Mouse (Mus musculus) heart, postnatal 0 days (tissue): ENCODE measurements around the gene Kit. TPM values are rescaled to one million over a fixed set of nuclear protein-coding genes. Genes with fewer than 3 reads are reported as not detected.

Experiments
- ATAC-seq: fragments of 200-750 bp; cut with Nextera tagmentation; 2 replicates; pipeline ENCODE4 v1.8.0; 2017; ENCODE audit warnings: low read depth, moderate number of reproducible peaks, moderate library complexity; ENCODE audit not compliant: insufficient read depth
- DNase-seq: peaks from one replicate; pipeline ENCODE4 v3.0.0-alpha.2; 2016; ENCODE audit warnings: low spot score
- H3K27ac ChIP-seq: fragments of 300-500 bp; sonication (generic); 2 replicates; pipeline ENCODE4 v1.5.1; 2014; ENCODE audit warnings: low read depth, mild to moderate bottlenecking
- H3K27me3 ChIP-seq: fragments of 300-500 bp; sonication (generic); 2 replicates; pipeline ENCODE4 v1.6.1; 2014; ENCODE audit warnings: low read length, mixed read lengths; ENCODE audit not compliant: control insufficient read depth, insufficient read depth
- H3K36me3 ChIP-seq: fragments of 300-500 bp; sonication (generic); replicated peaks from 2 replicates; pipeline ENCODE4 v1.6.1; 2014; ENCODE audit warnings: low read length, mixed read lengths; ENCODE audit not compliant: control insufficient read depth, insufficient read depth
- H3K4me1 ChIP-seq: fragments of 300-500 bp; sonication (generic); 2 replicates; pipeline ENCODE4 v1.6.1; 2014; ENCODE audit warnings: antibody characterized with exemption; ENCODE audit not compliant: control insufficient read depth, insufficient read depth
- H3K4me2 ChIP-seq: fragments of 300-500 bp; sonication (generic); 2 replicates; pipeline ENCODE4 v1.6.1; 2014; ENCODE audit warnings: low read depth, mild to moderate bottlenecking, low read length, moderate library complexity
- H3K4me3 ChIP-seq: fragments of 300-500 bp; sonication (generic); 2 replicates; pipeline ENCODE4 v1.5.1; 2014; ENCODE audit warnings: low read depth, low read length
- H3K9ac ChIP-seq: fragments of 300-500 bp; sonication (generic); replicated peaks from 2 replicates; pipeline ENCODE4 v1.6.1; 2014; ENCODE audit warnings: low read depth, low read length, mixed read lengths
- H3K9me3 ChIP-seq: fragments of 300-500 bp; sonication (generic); replicated peaks from 2 replicates; pipeline ENCODE4 v1.6.1; 2016; ENCODE audit warnings: low read length; ENCODE audit not compliant: control insufficient read depth
- CTCF ChIP-seq: IDR thresholded peaks from 2 replicates; pipeline ENCODE4 v1.5.1; 2016; ENCODE audit warnings: antibody characterized with exemption, control low read depth, low read depth
- EP300 ChIP-seq: IDR thresholded peaks from 2 replicates; pipeline ENCODE4 v1.6.1; 2016; ENCODE audit warnings: antibody characterized with exemption, low read depth
- WGBS: fragments of 180-500 bp; shearing (Covaris S2); extraction: QIAGEN DNeasy Blood & Tissue Kit; methylation state at CpG from one replicate; pipeline ENCODE4 v1.1.7; 2014; 5-methylcytosine and 5-hydroxymethylcytosine counted together
- polyA plus RNA-seq: library from polyadenylated mRNA; unstranded; fragments of >200 nt; fragmentation: Nextera tagmentation; extraction: Ambion mirVana; gene quantifications from 2 replicates; pipeline ENCODE4 v1.2.1, GENCODE M21; 2015
- total RNA-seq: library from RNA; depleted of rRNA; stranded (reverse); fragments of >200 nt; gene quantifications from 2 replicates; pipeline ENCODE4 v1.2.3, GENCODE M21; 2014; ENCODE audit warnings: low replicate concordance

Kit gene
- total and polyA plus RNA-seq, 2 experiments from 2014 or later = 4.9 to 14.9 TPM

DNA sequence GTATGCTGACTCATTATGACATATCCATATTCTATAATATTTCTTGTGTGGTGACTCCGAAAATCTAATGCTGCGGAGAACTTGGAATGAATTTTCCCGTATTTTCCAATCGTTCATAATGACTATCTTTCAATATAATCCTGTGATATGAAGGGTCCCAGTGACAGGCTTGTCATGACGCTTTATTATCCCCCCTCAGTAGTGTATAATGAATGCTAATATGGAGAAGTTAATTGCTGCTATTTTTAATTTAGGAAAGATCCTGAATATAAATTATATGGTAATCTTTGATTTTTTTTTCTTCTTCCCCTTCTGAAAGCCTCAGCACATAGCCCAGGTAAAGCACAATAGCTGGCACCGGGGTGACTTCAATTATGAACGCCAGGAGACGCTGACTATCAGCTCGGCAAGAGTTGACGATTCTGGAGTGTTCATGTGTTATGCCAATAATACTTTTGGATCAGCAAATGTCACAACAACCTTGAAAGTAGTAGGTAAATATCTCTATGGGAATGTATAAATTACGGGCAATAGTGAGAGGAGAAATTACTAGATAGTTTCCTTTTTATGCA, 40.4 kb downstream of the Kit start:
- no peak overlapping the region for H3K4me3 ChIP-seq
- no peaks in the 10 kb centered on the region; the same call in 1 of the 2 replicates for H3K4me1 ChIP-seq
- ATAC-seq (no peak), DNase-seq (no peak)
- H3K9me3 ChIP-seq = no peaks in the 10 kb centered on the region
- no peak for TF ChIP-seq EP300
- no peaks in the 10 kb centered on the region for H3K36me3 ChIP-seq
- WGBS = 90% methylated on average over 11 of the region's 11 CpGs
- H3K27ac ChIP-seq = no peak overlapping the region
- H3K27me3 ChIP-seq = no peaks in the 10 kb centered on the region
- H3K9ac ChIP-seq = no peak overlapping the region
- H3K4me2 ChIP-seq = no peak overlapping the region

DNA sequence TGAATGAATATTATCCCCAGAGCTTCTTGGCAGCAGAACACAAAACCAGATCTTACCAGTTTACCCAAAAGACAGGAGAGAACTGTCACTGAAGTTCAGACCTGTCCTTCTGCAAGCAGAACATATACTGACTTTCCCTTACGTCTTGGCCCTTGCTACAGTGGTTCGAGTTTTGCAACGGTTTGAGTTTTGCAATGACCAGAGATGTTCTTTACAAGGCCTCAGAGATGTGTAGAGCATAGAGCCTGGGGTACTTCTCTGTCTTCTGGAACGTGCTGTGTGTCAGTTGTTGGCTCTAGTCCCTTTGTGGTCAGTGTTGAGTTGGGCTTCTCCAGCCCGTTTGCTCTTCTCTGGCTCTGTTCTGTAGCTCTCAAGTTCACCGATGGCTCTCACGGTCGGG, 40.9 kb downstream of the Kit start:
- Histone ChIP-seq H3K4me2 (no peak overlapping the region), H3K9ac (no peak overlapping the region), H3K27ac (no peak overlapping the region), H3K36me3 (no peaks in the 10 kb centered on the region), H3K27me3 (no peaks in the 10 kb centered on the region), H3K9me3 (no peaks in the 10 kb centered on the region), H3K4me3 (no peak overlapping the region), H3K4me1 (no peaks in the 10 kb centered on the region)
- DNase-seq (no peak), ATAC-seq (no peak)
- TF ChIP-seq CTCF (no peak), EP300 (no peak)
- 81% methylated on average over 8 of the region's 8 CpGs for WGBS

DNA sequence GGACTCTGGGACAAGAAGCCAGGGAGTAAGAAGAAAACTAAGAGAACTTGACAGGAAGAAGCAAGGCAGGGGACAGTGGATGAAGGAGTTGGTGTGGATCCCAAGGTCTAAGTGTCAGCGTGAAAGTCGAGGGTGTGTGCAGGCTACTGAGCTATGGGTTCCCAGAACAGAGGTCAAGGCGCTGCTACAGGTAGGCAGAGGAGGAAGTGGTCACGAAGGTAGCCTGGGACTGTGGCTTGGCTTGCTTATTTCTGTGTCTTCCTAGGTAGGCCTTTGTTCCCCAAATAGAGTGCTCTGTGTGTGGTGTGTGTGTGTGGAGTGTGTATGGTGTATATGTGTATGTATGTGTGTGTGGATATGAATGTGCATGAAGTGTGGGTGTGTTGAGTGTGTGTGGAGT, 47.7 kb downstream of the Kit start:
- no peak for ATAC-seq
- no peak overlapping the region for H3K27ac ChIP-seq
- H3K9me3 ChIP-seq = no peaks in the 10 kb centered on the region
- no peak overlapping the region for H3K4me2 ChIP-seq
- H3K27me3 ChIP-seq = no peaks in the 10 kb centered on the region
- TF ChIP-seq CTCF (no peak), EP300 (no peak)
- H3K36me3 ChIP-seq = no peaks in the 10 kb centered on the region
- WGBS = 87% methylated on average over 4 of the region's 4 CpGs
- H3K9ac ChIP-seq = no peak overlapping the region
- no peak overlapping the region for H3K4me3 ChIP-seq
- no peaks in the 10 kb centered on the region for H3K4me1 ChIP-seq
- no peak for DNase-seq

DNA sequence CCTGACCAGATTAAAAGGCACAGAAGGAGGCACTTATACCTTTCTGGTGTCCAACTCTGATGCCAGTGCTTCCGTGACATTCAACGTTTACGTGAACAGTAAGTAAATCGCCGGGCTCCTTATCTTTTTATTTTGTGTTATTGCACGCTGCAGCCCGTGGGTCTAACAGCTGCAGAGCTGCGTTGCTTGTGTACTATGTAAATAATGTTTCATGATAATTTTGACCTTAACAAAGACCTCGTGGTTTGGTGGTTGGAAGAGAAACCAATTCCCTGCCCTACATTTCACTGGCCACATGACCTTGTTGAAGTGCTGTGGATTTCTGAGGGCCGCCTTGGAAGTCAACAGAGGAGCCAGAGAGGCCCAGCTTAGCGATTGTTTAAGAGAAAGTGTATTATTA, 48.3 kb downstream of the Kit start:
- 77% methylated on average over 11 of the region's 11 CpGs for WGBS
- no peak for TF ChIP-seq EP300
- no peak for TF ChIP-seq CTCF
- Histone ChIP-seq H3K4me3 (no peak overlapping the region), H3K9me3 (no peaks in the 10 kb centered on the region), H3K4me2 (no peak overlapping the region), H3K4me1 (no peaks in the 10 kb centered on the region), H3K9ac (no peak overlapping the region), H3K27me3 (no peaks in the 10 kb centered on the region), H3K27ac (no peak overlapping the region), H3K36me3 (no peaks in the 10 kb centered on the region)
- ATAC-seq (no peak), DNase-seq (no peak)

DNA sequence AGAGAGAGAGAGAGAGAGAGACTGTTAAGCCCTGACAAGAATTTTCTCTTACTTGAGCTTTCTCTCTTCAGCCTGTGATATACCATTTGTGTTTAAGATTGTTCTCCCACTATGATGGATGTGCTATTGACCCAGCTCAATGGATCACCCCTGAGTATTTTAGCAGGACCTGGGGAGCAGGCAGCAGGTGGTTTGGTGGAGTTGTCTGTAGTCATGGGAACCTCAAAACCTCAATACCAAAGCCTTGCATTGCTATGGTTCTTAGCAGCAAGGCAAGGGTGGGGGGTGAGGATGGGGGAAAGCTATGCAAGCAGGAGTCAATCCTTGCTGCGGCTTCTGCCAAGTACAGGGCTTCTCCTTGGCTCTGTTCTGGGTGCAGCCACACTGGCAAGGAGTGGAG, 48.8 kb downstream of the Kit start:
- WGBS = 84% methylated on average over 1 of the region's 1 CpGs

DNA sequence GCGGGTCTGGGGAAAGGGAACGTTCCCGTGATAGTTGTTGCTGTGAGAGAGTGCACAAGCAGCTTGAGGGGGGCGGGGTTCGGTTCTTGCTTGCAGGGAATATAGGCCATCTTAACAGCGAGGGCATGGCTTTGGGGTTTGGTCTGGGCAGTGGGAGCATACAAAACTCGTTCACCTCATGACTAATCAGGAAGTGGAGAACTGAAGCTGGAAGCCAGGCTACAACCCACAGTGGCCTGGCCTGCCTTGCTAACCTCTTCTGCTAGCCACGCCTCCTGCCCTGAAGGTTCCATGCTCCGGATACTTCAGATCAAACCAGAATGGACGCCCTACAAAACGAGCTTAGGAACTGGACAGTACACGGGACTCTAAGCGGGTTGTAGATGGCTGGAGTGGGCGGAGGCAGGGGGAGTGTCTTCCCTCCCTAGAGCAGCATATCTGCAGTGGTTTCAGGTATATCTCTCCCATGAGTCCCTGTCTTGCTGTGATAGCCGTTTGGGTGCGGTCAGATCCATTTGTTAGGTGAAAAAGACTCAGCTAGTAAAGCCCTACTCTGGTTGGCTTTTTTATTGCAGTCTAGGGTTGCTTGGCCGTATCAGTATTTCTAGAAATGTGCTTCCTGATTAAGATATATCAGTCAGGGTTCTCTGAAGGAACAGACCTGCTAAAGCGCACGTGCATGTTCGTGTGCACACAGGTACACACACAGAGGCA, 49.4 kb downstream of the Kit start:
- H3K36me3 ChIP-seq = no peaks in the 10 kb centered on the region
- TF ChIP-seq CTCF = no peak
- no peak for TF ChIP-seq EP300
- no peak overlapping the region for H3K27ac ChIP-seq
- no peaks in the 10 kb centered on the region for H3K27me3 ChIP-seq
- H3K9me3 ChIP-seq = no peaks in the 10 kb centered on the region
- ATAC-seq (no peak), DNase-seq (no peak)
- 84% methylated on average over 20 of the region's 20 CpGs for WGBS
- no peaks in the 10 kb centered on the region for H3K4me1 ChIP-seq
- H3K4me3 ChIP-seq = no peak overlapping the region
- H3K9ac ChIP-seq = no peak overlapping the region
- H3K4me2 ChIP-seq = no peak overlapping the region

More for the DNA sequence above, 48.8 kb downstream of the Kit start:
- Histone ChIP-seq H3K4me2 (no peak overlapping the region), H3K9ac (no peak overlapping the region), H3K4me3 (no peak overlapping the region), H3K36me3 (no peaks in the 10 kb centered on the region), H3K9me3 (no peaks in the 10 kb centered on the region), H3K27me3 (no peaks in the 10 kb centered on the region), H3K27ac (no peak overlapping the region), H3K4me1 (no peaks in the 10 kb centered on the region)
- ATAC-seq = no peak
- TF ChIP-seq CTCF (no peak), EP300 (no peak)
- DNase-seq = no peak
